Mouse (Mus musculus) liver, embryonic 14.5 days (tissue): ENCODE results near the gene Acsm5. TPM values are rescaled to one million over a fixed set of nuclear protein-coding genes. Genes with fewer than 3 reads are reported as not detected.

Source experiments
- ATAC-seq: fragments of 200-750 bp; cut with Nextera tagmentation; 2 replicates; pipeline ENCODE4 v1.8.0; 2017; ENCODE audit warnings: moderate number of reproducible peaks, mild to moderate bottlenecking, moderate library complexity; ENCODE audit not compliant: insufficient read depth
- DNase-seq, 3 experiments: peaks; one replicate each; pipeline ENCODE4 v3.0.0-alpha.2; 2012 to 2013; ENCODE audit warnings: low read depth in 3 of 3, low spot score in 3 of 3
- H3K27ac ChIP-seq: fragments of 300-500 bp; sonication (generic); 2 replicates; pipeline ENCODE4 v1.5.1; 2014; ENCODE audit warnings: moderate library complexity, mild to moderate bottlenecking, control low read depth, inconsistent platforms
- H3K27me3 ChIP-seq: fragments of 300-500 bp; sonication (generic); 2 replicates; pipeline ENCODE4 v1.6.1; 2014; ENCODE audit warnings: mild to moderate bottlenecking, low read length, moderate library complexity; ENCODE audit not compliant: control insufficient read depth, insufficient read depth
- H3K36me3 ChIP-seq: fragments of 300-500 bp; sonication (generic); replicated peaks from 2 replicates; pipeline ENCODE4 v1.6.1; 2014; ENCODE audit warnings: low read depth; ENCODE audit not compliant: control insufficient read depth, insufficient read depth
- H3K4me1 ChIP-seq, 2 experiments: fragments of 200-500 bp in 1 of 2; fragments of 300-500 bp in 1 of 2; sonication (generic) in 1 of 2; replicated peaks; 2 replicates each; pipeline ENCODE4 v1.6.1; 2012 to 2014; ENCODE audit warnings: antibody characterized with exemption in 1 of 2, inconsistent platforms in 1 of 2, low read length in 1 of 2; ENCODE audit not compliant: control insufficient read depth in 2 of 2, insufficient read depth in 2 of 2
- H3K4me2 ChIP-seq: fragments of 300-500 bp; sonication (generic); 2 replicates; pipeline ENCODE4 v1.6.1; 2014; ENCODE audit warnings: low read depth, mild to moderate bottlenecking, control low read depth, moderate library complexity
- H3K4me3 ChIP-seq, 2 experiments: fragments of 200-500 bp in 1 of 2; fragments of 300-500 bp in 1 of 2; sonication (generic) in 1 of 2; 2 replicates each; pipeline ENCODE4 v1.5.1; 2012 to 2014; ENCODE audit warnings: low read depth in 2 of 2, low read length in 2 of 2, mild to moderate bottlenecking in 2 of 2, control low read depth in 1 of 2, inconsistent platforms in 1 of 2, moderate library complexity in 1 of 2; ENCODE audit not compliant: insufficient read depth in 1 of 2
- H3K9ac ChIP-seq: fragments of 300-500 bp; sonication (generic); replicated peaks from 2 replicates; pipeline ENCODE4 v1.6.1; 2014; ENCODE audit warnings: mild to moderate bottlenecking, control low read depth, moderate library complexity
- H3K9me3 ChIP-seq: fragments of 300-500 bp; sonication (generic); 2 replicates; pipeline ENCODE4 v1.6.1; 2016; ENCODE audit warnings: low read length, mixed read lengths; ENCODE audit not compliant: control insufficient read depth
- CTCF ChIP-seq: IDR thresholded peaks from 2 replicates; pipeline ENCODE4 v1.5.1; 2016; ENCODE audit warnings: antibody characterized with exemption, low read depth, control low read depth
- EP300 ChIP-seq: IDR thresholded peaks from 2 replicates; pipeline ENCODE4 v1.6.1; 2016; ENCODE audit warnings: antibody characterized with exemption, low read depth
- WGBS: fragments of 180-500 bp; shearing (Covaris S2); extraction: QIAGEN DNeasy Blood & Tissue Kit; methylation state at CpG from one replicate; pipeline ENCODE4 v1.1.7; 2014; ENCODE audit not compliant: insufficient replicate concordance; 5-methylcytosine and 5-hydroxymethylcytosine counted together
- polyA plus RNA-seq, 2 experiments: library from polyadenylated mRNA; depleted of rRNA in 1 of 2; stranded (reverse) in 1 of 2; unstranded in 1 of 2; fragments of >200 nt; fragmentation: Nextera tagmentation in 1 of 2; extraction: Ambion mirVana in 1 of 2; gene quantifications; 2 replicates each; pipeline versions ENCODE4 v1.2.1 to v1.2.3; 2012 to 2014

Gene Acsm5
- polyA plus RNA-seq (2012; rRNA removed): 0.06 TPM in 1 of 2 replicates, not detected in the other
- 0.29 and 0.32 TPM in 2 replicates for polyA plus RNA-seq (2014; fragmentation: Nextera tagmentation; extraction: Ambion mirVana)

DNA sequence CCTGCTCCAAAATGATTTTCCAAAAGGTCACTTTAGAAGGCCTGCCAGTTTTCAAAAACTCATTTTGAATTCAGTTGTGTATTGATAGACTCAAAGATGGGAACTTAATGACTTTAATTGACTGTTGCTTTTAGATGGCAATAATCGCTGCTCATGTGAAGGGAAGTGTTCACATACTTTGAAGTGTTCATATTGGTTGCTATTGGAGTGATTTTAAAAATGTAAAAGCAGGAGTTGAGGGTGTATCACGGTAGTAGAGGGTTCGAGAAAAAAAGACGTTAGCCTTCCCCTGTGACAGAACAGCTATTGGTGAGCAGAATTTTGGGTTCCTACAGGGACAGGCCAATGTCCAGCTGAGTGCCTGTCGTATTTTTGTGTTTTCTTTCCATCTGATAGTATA, at the start of gene Acsm5:
Gene Acsm5, plus strand, starts transcription at position 301 of the 400 bp plus-strand sequence.
- Histone ChIP-seq H3K27me3 (no peaks in the 10 kb centered on the region), H3K4me1 (peaks cover 0 to 3% of the 10 kb centered on the region in 2 experiments; a peak in 1 of 4 replicates), H3K9ac (no peak within 1 kb of the TSS)

DNA sequence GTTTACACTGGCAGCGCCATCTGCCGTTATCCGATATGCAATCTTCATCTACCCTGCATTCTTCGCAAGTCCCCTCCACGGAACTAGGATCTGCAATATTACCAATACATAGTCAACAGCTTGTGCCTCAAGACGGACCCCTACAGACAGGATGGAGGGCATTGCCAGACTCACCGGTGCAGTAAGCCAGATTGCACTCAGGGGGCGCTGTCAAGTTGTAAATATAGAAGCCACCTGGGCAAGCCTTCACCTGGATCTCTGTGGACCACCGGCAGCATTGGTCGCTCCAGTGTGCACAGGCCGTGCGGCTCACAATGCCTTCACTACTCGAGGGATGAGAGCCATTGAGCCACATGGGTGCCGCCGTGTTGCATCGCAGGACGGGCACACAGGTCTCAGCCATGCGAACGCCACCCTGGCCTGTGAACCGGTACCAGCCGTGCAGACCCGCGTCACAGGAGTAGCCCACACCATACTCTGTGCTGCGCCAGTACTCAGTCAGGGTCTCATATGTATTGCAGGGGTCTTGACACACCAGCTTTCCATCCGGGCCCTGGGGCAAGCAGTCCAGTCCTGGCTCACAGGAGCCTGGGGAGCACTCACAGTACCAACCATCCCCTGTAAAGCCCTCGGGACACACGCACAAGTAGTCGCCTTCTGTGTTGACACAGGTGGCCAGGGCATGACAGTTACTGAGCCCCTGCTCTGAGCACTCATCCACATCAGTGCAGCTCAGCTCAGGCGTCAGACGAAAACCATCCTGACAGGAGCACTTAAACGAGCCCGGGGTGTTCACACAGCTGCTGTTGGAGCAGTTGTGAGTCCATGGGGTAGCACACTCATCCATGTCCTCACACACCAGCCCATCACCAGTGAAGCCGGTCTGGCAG, 42.5 kb upstream of the Acsm5 start:
- H3K4me1 ChIP-seq: no peaks in the 10 kb centered on the region
- no peaks in the 10 kb centered on the region for H3K27me3 ChIP-seq
- DNase-seq: no peak
- H3K36me3 ChIP-seq: no peaks in the 10 kb centered on the region
- TF ChIP-seq EP300 (no peak), CTCF (no peak)
- no peak overlapping the region for H3K4me3 ChIP-seq
- no peaks in the 10 kb centered on the region for H3K9me3 ChIP-seq
- H3K27ac ChIP-seq: no peak overlapping the region
- 57% methylated on average over 33 of the region's 33 CpGs for WGBS
- no peak overlapping the region for H3K4me2 ChIP-seq
- no peak for ATAC-seq
- no peak overlapping the region for H3K9ac ChIP-seq

More for the DNA sequence above, at the start of gene Acsm5:
- Histone ChIP-seq H3K36me3 (no peaks in the 10 kb centered on the region), H3K4me2 (no peak within 1 kb of the TSS), H3K4me3 (no peak within 1 kb of the TSS), H3K9me3 (no peaks in the 10 kb centered on the region), H3K27ac (no peak within 1 kb of the TSS)
- no peak for DNase-seq
- no peak for TF ChIP-seq CTCF
- TF ChIP-seq EP300: no peak
- no peak for ATAC-seq
- WGBS: 48% methylated on average over 5 of the region's 5 CpGs

DNA sequence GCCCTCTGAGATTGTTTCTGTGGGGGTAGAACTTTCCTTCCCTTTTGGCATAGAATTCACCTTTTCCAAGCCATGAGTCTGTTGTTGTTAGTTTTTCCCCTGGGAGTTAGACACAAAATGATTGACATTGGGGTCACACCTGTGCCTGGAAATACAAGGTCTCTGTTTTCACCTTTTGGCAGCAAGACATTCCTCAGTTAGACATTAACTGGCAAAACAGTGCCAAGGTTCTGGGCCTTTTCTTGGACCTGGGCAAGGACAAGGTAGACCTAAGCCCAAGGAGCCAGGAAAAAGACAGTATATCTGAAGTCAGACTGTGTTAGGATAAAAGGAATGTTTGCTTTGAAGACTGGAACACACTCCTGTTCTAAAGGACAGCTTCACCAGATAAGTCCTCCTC, 40.0 kb upstream of the Acsm5 start, which contains the start of gene Umod:
Gene Umod, minus strand, starts transcription at position 27 of the 400 bp plus-strand sequence.
- H3K4me1 ChIP-seq: no peaks in the 10 kb centered on the region
- no peak for ATAC-seq
- no peaks in the 10 kb centered on the region for H3K36me3 ChIP-seq
- no peak within 1 kb of the TSS for H3K4me2 ChIP-seq
- H3K9me3 ChIP-seq: no peaks in the 10 kb centered on the region
- no peak for TF ChIP-seq EP300
- TF ChIP-seq CTCF: no peak
- no peak for DNase-seq
- H3K27ac ChIP-seq: no peak within 1 kb of the TSS
- no peaks in the 10 kb centered on the region for H3K27me3 ChIP-seq
- no peak within 1 kb of the TSS for H3K4me3 ChIP-seq
- H3K9ac ChIP-seq: no peak within 1 kb of the TSS

DNA sequence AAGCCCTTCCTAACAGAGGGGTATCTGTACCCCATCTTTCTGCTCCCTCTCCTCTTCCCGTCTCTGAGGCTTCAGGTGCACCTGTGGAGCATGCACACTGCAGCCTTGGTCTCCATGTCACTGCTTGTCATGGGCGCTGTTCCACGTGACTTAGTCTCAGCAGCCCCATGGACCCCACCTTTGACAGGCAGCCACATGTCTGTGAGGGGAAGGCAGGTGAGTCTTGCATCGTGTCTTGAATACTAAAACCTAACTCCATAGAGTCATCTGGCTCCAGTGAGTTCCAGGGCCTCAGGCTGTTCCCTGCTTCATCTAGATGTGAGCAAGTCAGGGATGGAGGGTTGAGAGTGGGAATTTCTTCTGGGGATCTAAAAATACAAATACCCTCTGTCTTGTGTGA, 35.1 kb upstream of the Acsm5 start:
- Histone ChIP-seq H3K27ac (no peak overlapping the region), H3K36me3 (no peaks in the 10 kb centered on the region), H3K4me3 (no peak overlapping the region), H3K4me2 (no peak overlapping the region), H3K9me3 (no peaks in the 10 kb centered on the region), H3K27me3 (no peaks in the 10 kb centered on the region), H3K4me1 (no peaks in the 10 kb centered on the region), H3K9ac (no peak overlapping the region)
- WGBS: 55% methylated on average over 4 of the region's 4 CpGs
- TF ChIP-seq EP300: no peak
- DNase-seq (no peak), ATAC-seq (no peak)

DNA sequence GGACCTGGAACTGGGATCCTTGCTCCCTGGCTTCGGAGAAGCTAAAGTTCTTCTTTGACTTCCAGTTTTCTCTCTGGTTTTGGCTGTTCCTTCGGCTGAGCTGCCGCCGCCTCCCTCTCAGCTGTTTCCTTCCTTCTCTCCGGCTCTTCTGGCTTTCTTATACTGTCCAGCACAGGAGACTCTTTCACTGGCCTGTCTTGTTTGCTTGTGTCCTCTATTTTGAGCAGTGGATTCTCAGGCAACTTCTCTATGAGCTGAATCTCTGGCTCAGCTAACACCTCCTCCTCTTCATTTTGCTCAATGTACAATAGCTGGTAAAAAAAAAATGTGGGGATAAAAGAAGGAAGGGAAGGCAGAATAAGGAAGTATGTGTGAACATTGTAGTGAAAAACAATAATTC, 32.6 kb upstream of the Acsm5 start:
- no peak for ATAC-seq
- no peak for TF ChIP-seq EP300
- TF ChIP-seq CTCF: no peak
- WGBS: 35% methylated on average over 5 of the region's 5 CpGs
- Histone ChIP-seq H3K36me3 (no peaks in the 10 kb centered on the region), H3K27ac (no peak overlapping the region), H3K4me1 (no peaks in the 10 kb centered on the region), H3K27me3 (no peaks in the 10 kb centered on the region), H3K4me2 (no peak overlapping the region), H3K4me3 (no peak overlapping the region), H3K9me3 (no peaks in the 10 kb centered on the region), H3K9ac (no peak overlapping the region)
- DNase-seq: no peak
